Mouse (Mus musculus) spleen, postnatal 4 days (tissue): ENCODE measurements around the gene Gbp7.
A peak's percentile ranks its signal among the peaks of the same experiment; 100 is the strongest.
"Not testable (repeated sequence)": the region's sequence is repeated elsewhere in the genome, so short reads cannot be mapped to it uniquely, and the experiment has no call there.

ENCODE experiments used
- DNase-seq, 2 experiments: peaks; one replicate each; pipeline ENCODE4 v3.0.0; 2022; ENCODE audit warnings: low spot score in 2 of 2

Gbp7 gene

GRCm38 (mm10) chr3:142530087-142530953 lies at the start of gene Gbp7:
Gene Gbp7 (plus strand): TSS chr3:142530342.
- peak; percentile 18 to 64 for DNase-seq

DNA sequence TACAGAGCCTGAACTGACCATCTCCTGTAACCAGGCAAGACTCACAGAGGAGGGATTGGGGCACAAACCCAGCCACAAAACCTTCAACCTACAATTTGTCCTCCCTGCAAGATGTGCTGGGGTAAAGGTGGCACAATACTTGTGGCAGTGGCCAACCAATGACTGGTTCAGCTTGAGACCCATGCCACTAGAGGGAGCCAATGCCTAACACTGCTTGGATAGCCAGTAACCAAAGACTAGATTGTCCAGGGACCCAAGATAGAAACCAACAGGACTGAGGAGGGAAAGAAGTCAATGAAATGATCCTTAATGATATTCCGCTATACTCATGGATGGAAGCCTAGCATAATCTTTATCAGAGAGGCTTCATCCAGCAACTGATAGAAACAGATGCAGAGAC lies 39.7 kb upstream of the Gbp7 start:
- DNase-seq: peak; percentile 63 to 74

DNA sequence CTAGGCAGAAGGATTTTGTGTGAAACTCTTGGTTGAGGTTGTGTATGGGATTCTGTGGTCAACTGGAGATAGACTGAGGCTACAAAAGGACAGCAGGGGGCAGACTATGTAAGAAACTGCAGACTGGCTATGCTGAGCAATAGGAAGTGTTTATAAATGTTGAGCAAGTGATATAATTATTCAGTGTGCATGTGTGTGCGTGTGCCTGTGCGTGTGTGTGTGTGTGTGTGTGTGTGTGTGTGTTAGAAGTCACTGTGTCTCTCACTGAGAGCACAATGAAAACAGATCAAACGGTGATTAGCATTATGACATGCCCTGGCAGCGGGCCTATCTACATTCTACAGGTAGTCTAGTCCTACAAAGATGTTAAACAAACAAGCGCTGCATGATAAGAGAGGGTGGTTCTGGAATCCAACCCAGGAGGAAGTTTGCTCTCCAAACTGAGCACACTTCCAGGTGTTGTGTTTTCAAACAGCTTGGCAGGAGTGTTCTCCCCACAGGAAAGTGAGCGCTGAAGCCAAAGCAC lies 36.5 kb upstream of the Gbp7 start, which contains the start of gene Gbp5:
Gbp5 (plus strand) TSS at position 443 of the 526 bp plus-strand sequence.
- DNase-seq: peak in 1 of 2 experiments; percentile 42

DNA sequence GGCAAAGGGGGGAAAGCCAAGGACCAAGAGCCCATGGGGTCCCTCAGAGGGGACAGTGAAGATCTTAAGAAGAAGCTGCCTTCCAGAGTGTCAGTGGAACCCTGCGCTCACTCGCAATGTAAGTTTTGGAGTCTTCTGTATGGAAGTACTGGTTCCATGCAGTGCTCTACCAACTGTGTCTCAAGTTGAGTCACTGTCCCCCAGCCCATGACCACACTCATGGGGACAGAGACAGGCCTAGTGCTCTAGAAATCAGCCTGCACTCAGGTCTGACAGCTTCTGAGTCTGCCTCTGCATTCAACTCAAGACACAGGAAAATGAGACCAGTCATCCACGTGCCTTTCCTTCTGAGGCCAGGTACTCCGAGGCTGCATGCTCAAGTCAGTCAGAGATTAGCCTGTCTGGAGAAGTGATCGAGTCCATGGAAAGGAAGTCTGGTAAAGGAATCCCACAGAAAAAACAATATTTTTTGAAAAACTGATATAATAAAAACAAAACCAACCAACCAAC lies 34.9 kb upstream of the Gbp7 start:
- DNase-seq: no peak

DNA sequence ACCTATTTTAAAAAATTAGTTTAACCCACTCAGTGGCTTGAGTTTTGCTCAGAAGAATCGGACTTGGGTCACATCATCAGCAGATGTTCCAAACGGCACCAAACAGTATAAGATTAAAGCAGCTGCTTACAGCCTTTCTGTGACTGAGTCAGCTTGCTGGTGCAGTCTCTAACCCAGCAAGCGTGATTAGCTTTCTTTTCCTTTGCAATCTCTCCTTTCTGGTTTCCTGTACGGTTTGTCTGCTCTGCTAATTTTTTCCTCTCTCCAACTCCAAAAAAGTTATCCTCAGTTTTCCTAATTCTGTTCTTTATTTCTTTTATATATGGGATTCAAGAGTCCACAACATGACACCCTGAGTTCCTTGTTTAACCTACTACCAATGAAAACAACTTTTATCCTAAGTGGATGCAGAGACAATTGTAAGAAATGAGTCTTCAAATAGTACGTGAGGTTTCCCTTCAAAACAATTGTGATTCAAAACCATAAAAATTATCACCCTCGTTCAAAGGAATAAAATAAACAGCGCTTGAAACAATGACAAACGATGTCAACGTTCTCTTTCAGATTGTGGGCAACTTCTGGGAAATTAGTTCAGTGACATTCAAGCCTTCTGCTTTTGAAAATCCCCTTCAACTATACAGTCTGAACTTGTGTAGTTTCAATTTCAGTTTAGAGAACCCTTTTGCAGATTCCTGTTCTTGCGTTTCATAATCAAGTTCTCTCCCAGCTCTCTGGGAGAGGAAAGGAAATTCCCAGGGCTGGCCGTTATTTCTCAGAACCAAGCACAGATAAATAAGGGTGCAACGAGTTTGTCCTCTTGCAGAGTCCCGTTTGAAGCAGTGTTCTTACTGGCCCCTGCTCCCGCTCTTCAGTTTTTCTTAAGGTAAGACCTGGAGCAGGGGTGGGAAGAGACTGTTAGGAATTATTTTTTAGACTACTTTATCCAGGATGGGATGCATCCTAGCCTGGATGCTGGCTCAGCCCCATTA lies 33.7 kb upstream of the Gbp7 start:
- no peak for DNase-seq

DNA sequence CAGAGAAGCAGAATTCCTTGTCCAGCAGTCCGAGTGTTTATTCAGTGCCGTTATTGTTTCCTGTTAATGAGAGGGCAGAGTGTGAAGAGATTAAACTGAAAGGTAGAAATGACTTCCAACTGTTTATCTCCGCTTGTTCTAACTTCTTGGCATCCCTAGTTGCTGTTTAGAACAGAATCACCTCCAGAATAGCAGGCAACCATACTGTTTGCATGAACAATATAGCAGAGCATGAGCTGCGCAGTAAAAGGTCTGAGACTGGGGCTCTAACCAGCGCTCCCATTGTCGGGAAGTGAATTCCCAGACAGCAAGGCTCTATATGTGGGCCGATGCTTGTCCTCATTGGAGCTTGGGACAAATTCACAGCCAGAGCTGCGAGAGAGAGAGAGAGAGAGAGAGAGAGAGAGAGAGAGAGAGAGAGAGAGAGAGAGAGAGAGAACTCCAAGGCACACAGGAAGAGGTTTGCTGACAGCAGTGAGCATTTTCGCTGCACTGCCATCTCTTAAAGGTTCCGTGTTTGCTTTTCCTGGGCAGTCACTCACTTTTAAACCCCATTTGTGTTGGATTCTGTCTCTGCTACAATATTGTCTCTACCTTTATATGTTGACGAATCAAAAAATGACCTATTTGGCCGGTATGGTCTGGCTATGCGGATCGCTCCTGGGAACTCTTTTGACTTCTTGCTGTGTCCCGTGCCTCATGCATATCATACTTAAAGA lies 32.9 kb upstream of the Gbp7 start:
- DNase-seq: no peak

DNA sequence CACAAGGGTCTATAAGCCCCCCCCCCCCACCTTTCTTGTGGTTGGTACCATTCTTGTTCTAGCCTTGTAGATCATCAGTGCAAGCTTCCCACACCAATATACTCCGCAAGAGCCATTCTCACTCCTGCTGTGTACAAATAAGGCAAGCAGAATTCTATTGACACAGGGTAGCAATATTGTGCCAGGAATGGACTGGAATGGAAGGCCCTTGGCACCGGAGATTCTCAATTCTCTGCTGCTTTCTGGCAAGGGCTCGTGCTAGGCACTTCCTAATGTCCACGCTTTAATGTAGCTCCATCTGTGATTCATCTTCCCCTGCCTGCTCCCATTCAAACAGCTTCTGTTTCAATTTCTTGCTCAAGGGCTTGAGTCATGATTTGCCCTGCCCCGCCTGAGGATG lies 31.2 kb upstream of the Gbp7 start:
- no peak for DNase-seq

- DNase-seq: no peak
Observed at GRCm38 (mm10) chr3:142528116-142528515, 2.0 kb upstream of the Gbp7 start.

DNA sequence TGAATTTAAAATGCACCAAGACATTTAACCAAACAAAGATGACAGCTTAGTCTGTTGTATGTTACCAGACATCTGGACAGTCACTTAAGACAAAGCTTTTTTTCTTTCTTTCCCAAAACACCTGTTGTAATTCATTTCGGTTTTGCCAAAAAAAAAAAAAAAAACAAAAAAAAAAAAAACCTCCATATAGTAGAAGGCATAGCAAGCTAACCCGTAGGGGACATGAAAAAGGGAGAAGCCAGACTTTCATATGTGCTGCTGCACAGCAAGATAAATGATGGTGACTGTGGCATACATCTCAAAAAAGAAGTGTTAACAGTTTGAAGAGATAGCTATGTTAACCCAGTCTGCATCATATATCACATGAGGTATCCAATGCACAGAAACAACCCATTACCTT lies 545 bp upstream of the Gbp7 start:
- DNase-seq: no peak

DNA sequence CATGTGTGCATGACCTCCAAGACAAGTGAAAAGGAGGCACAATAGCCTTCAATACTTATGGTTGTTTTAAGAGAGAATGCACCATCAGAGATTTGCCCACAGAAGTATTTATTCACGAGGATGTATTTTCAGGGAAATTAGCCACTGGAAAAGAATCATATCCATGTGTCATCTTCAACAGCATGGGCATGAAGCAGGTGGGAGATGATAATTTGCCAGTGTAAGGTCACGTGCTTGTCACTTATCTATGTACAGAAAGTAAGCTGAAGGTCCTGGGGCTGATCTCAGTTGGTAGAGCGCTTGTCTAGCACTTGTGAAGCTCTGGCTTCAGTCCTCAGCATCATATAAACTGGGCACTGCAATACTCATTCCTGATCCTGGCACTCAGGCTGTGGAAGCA lies 1.5 kb downstream of the Gbp7 start:
- no peak for DNase-seq

DNA sequence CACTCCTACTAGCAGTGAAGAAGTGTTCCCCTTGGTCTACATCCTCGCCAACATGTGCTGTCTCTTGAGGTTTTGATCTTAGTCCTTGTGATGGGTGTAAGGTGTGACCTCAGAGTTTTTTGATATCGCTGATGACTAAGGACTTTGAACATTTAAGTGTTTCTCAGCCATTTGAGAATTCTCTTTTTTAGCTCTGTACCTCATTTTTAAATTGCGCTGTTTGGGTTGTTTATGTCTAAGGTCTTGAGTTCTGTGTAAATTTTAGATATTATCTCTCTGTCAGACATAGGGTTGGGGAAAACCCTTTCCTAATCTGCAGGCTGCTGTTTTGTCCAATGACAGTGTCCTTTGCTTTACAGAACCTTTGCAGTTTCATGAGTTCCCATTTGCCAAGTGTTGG lies 3.0 kb downstream of the Gbp7 start:
- no peak for DNase-seq

GRCm38 (mm10) chr3:142535667-142536066 lies 5.5 kb downstream of the Gbp7 start:
- no peak for DNase-seq

DNA sequence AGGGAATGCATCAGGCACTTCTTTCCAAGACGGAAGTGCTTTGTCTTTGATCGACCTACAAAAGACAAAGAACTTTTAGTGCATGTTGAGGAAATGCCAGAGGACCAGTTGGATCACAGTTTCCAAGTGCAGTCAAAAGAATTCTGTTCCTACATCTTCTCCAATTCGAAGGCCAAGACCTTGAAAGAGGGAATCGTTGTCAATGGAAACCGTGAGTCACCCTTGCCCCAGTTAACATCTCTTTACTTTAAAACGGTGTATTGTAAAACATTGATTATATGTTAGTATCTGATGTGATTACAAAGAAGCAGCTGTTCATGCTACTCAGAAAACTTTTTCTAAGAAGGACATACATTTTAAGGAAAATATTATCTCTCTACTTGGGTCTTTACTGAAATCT lies 11.2 kb downstream of the Gbp7 start:
- DNase-seq: no peak

DNA sequence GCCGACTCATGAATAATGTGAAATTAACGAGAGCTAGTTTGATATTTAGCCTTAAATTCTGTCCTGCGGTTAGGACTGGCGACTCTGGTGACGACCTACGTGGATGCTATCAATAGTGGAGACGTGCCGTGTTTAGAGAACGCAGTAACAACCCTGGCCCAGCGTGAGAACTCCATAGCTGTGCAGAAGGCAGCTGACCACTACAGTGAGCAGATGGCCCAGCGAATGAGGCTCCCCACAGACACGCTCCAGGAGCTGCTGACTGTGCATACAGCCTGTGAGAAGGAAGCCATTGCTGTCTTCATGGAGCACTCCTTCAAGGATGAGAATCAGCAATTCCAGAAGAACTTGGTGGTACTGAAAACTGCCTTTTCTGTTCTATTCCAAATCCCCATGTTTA lies 12.6 kb downstream of the Gbp7 start:
- not testable (repeated sequence) for DNase-seq

DNA sequence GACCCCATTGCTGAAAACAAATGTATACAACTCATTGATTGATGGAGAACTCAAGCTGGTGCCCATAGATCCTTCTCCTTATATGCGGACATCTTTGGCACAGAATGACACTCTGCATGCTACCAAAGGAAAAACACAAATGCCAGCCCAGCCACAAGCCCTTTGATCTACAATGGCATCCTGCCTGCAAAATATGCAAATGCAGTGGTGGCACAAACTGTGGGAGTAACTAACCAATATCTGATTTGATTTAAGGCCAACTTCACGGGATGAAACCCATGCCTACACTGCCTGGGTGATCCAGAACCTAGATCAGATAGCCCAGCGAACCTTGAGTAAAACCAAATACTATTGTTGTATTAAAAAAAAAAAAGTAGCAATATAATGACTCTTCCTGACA lies 16.5 kb downstream of the Gbp7 start:
- no peak for DNase-seq

GRCm38 (mm10) chr3:142550052-142550676 lies 20.0 kb downstream of the Gbp7 start:
- DNase-seq: no peak

DNA sequence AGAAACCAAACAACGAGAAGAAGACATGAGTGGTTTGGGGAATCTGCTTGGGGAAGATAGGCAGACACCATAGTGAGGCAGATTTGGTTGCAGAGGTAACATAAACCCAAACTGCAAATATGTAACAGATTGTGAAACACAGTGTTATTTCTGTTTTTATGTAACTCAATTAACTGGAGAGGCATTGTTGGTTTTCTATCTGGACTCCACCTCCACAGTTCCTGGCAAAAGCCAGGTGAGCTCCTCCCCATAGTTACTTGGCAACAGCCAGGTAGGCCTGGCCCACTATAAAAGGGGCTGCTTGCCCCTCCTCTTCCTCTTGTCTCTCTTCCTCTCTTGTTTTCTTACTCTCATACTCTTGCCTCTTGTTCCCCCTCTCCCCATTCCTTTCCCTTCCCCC lies 24.5 kb downstream of the Gbp7 start:
- no peak for DNase-seq

DNA sequence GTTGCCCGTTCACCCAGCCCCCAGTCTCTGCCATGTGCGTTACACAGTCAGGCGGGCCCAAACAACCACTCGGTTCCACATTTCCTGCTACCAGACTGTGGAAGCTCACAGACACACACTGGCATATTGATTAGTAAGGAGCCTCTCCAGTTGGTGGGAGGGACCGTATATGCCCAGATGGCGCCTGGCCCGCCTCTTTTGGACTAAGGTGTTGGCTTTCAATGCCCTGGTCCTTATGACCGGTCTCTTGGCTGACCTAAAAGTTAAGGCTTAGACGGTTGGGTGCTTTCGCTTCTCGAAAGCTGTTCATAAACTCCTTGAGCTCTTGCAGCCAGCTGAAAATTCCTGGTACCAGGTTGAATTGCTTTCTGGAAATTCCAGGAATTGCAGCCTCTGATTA lies 25.5 kb downstream of the Gbp7 start:
- no peak for DNase-seq

DNA sequence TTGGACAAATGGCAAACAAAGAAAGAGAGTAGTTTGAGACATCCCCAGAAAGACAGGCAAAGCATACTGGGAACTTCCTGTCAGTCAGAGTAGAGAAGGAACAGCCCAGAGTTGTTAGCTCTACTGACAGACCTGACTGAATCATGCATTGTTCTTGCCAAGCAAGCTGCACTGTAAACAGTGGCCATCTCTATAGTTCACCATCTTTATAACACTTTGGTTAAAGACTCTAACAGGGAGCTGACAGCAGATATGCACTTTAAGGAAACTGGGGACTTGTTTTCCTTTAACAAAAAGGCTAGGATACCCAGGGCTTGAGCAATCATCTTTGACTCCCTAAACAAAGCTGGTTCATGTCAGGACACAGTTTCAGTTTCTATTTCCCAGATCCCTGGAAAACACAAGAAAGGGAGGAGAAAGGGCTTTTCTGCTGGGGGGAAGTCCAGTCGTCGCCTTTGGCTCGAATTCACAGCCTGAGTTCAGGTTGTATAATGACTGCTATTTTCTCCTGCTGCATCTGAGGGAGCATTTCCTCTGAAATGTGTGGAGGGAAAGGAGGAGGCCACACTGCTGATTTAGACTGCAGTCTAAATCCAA lies 29.6 kb downstream of the Gbp7 start, which contains the start of gene Gbp3:
Gbp3 (plus strand) TSS at position 395 of the 597 bp plus-strand sequence.
- no peak for DNase-seq

- DNase-seq: peak; percentile 80 to 92
Observed at GRCm38 (mm10) chr3:142560296-142560948, 30.3 kb downstream of the Gbp7 start.
